Mouse (Mus musculus) liver, embryonic 12.5 days (tissue): ENCODE data around the gene Slc2a2. TPM values are rescaled to one million over a fixed set of nuclear protein-coding genes. Genes with fewer than 3 reads are reported as not detected.

Experiments
- ATAC-seq: fragments of 200-750 bp; cut with Nextera tagmentation; 2 replicates; pipeline ENCODE4 v1.8.0; 2017; ENCODE audit warnings: moderate number of reproducible peaks, mild to moderate bottlenecking, moderate library complexity
- H3K27ac ChIP-seq: fragments of 300-500 bp; sonication (generic); 2 replicates; pipeline ENCODE4 v1.5.1; 2016; ENCODE audit warnings: mild to moderate bottlenecking
- H3K27me3 ChIP-seq: fragments of 300-500 bp; sonication (generic); replicated peaks from 2 replicates; pipeline ENCODE4 v1.6.1; 2016; ENCODE audit warnings: mild to moderate bottlenecking, moderate library complexity
- H3K36me3 ChIP-seq: fragments of 300-500 bp; sonication (generic); 2 replicates; pipeline ENCODE4 v1.6.1; 2016; ENCODE audit warnings: mild to moderate bottlenecking, moderate library complexity
- H3K4me1 ChIP-seq: fragments of 300-500 bp; sonication (generic); 2 replicates; pipeline ENCODE4 v1.6.1; 2016
- H3K4me2 ChIP-seq: fragments of 300-500 bp; sonication (generic); 2 replicates; pipeline ENCODE4 v1.6.1; 2016; ENCODE audit warnings: mild to moderate bottlenecking, moderate library complexity
- H3K4me3 ChIP-seq: fragments of 300-500 bp; sonication (generic); 2 replicates; pipeline ENCODE4 v1.5.1; 2016; ENCODE audit warnings: mild to moderate bottlenecking, moderate library complexity
- H3K9ac ChIP-seq: fragments of 300-500 bp; sonication (generic); 2 replicates; pipeline ENCODE4 v1.6.1; 2016; ENCODE audit warnings: mild to moderate bottlenecking, moderate library complexity
- H3K9me3 ChIP-seq: fragments of 300-500 bp; sonication (generic); replicated peaks from 2 replicates; pipeline ENCODE4 v1.6.1; 2016; ENCODE audit warnings: mild to moderate bottlenecking, moderate library complexity
- WGBS: fragments of 180-500 bp; shearing (Covaris S2); methylation state at CpG from one replicate; pipeline ENCODE4 v1.1.7; 2016; ENCODE audit not compliant: insufficient replicate concordance; 5-methylcytosine and 5-hydroxymethylcytosine counted together
- polyA plus RNA-seq: library from polyadenylated mRNA; unstranded; fragments of >200 nt; fragmentation: Nextera tagmentation; extraction: Ambion mirVana; gene quantifications from 2 replicates; pipeline ENCODE4 v1.2.1, GENCODE M21; 2016

Slc2a2 gene
- 17.7 and 19.5 TPM in 2 replicates for polyA plus RNA-seq

DNA sequence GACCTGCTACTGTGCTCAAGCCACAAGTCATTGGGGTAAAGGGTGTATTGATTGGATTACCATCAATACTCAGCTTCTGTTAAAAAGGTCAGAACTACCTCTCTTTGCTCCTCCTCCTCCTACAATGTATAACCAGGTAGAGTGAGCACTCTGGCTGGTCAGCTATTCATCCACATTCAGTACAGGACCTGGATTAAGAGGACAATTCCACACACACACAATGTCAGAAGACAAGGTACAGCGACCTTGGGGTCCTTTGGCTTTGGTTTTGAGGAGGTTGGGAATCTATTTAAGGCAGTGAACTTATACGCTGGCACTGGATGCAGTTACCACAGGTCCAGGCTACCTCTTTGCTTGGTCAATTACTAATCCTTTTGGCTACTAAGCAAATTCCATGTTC is at the start of gene Slc2a2:
Gene Slc2a2, plus strand, starts transcription at position 107 of the 400 bp plus-strand sequence.
- H3K4me1 ChIP-seq: 0 out of 2 replicates have a peak, but pooled peaks cover 4% of the 10 kb centered on the region
- no peaks in the 10 kb centered on the region for H3K36me3 ChIP-seq
- H3K27me3 ChIP-seq: no peaks in the 10 kb centered on the region
- no peaks in the 10 kb centered on the region for H3K9me3 ChIP-seq
- peak within 1 kb of the TSS; percentile 30 for H3K4me2 ChIP-seq
- peak within 1 kb of the TSS; percentile 21 for H3K4me3 ChIP-seq
- no peak within 1 kb of the TSS for H3K9ac ChIP-seq
- 0 out of 2 replicates have a peak within 1 kb of the TSS, but pooled peaks have one; percentile 13 for H3K27ac ChIP-seq
- 68% methylated on average over 2 of the region's 2 CpGs for WGBS
- peak; percentile 52; the same call in 1 of the 2 replicates for ATAC-seq

DNA sequence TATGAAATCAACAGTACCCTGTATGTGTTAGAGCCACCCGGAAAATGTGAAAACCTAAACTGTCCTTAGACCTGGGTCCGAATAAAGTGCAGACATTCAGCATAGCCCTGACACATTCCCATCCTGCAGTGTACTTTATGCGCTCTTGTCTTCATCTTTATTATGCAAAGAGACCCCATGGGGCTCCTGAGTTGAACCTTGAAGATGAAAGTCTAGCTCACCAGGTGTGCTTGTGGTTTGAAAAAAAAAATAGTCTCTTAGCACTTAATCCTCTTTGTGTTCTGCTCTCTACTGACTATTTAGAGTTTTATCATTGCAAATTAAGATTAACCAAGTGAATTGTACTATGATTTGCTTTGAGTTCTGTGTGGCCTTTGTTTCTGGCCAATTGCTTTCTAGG is 45.1 kb upstream of the Slc2a2 start:
- WGBS: 76% methylated on average over 3 of the region's 3 CpGs
- Histone ChIP-seq H3K9me3 (no peaks in the 10 kb centered on the region), H3K27me3 (no peaks in the 10 kb centered on the region), H3K4me1 (no peaks in the 10 kb centered on the region), H3K4me2 (no peak overlapping the region), H3K27ac (no peak overlapping the region), H3K36me3 (no peaks in the 10 kb centered on the region), H3K9ac (no peak overlapping the region), H3K4me3 (no peak overlapping the region)
- no peak for ATAC-seq

DNA sequence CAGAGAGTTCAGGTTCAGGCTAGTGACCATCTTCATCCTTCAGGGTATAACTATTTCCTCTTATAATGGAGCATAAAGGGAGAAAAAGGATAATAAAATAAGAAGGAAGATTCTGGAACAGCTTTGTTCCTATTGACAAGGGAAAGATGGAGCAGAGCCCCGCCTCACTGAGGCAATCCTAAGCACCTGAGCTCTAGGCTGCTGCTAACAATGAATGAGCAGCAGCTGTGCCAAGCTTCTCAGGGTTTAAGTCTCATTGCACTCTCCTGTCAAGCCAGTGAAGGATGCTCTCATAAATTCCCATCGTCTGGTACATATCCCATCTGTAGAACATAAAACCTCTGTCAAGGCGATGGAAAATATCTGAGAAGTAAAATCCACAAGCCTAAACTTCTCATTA is 44.7 kb upstream of the Slc2a2 start:
- Histone ChIP-seq H3K27ac (no peak overlapping the region), H3K27me3 (no peaks in the 10 kb centered on the region), H3K9ac (no peak overlapping the region), H3K4me1 (no peaks in the 10 kb centered on the region), H3K9me3 (no peaks in the 10 kb centered on the region), H3K36me3 (no peaks in the 10 kb centered on the region), H3K4me3 (no peak overlapping the region), H3K4me2 (no peak overlapping the region)
- no peak for ATAC-seq
- 68% methylated on average over 3 of the region's 3 CpGs for WGBS

DNA sequence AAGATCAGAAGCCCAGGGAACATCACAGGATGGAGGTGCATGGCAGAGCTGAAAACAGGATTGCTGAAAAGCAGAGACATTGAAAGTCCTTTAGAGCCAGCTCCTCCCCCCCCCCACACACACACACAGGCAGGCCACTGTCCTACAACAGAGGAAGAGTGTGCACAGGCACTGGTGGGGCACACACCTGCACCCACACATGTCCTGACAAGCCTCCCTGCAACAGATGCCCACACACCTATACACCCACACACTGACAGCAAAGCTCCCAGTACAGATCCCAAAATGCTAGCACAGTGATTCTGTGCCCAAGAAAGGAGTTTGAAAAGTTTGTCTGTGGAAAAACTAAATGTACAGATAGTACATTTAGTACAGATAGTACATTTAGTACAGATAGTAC is 43.0 kb upstream of the Slc2a2 start:
- Histone ChIP-seq H3K4me2 (no peak overlapping the region), H3K9ac (no peak overlapping the region), H3K9me3 (no peaks in the 10 kb centered on the region), H3K4me3 (no peak overlapping the region), H3K36me3 (no peaks in the 10 kb centered on the region), H3K4me1 (no peaks in the 10 kb centered on the region), H3K27me3 (no peaks in the 10 kb centered on the region), H3K27ac (no peak overlapping the region)
- ATAC-seq: no peak

DNA sequence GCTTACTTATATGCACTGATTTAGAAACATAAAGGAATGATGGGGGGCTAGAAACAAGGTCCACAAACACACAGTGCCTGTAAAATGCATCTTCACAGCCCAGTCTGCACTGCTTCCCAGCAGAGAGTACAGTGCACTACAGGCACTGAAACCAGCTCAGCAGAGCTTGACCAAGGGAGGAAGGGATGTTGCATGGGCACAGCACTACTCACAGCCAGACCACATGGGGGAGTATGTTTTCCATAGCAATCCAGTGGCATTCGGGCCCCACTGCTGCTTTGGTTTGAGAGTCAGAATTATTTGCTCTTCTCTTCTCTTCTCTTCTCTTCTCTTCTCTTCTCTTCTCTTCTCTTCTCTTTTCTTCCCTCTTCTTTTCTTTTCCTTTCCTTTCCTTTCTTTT is 39.4 kb upstream of the Slc2a2 start:
- 55% methylated on average over 1 of the region's 1 CpGs for WGBS
- H3K4me1 ChIP-seq: no peaks in the 10 kb centered on the region
- ATAC-seq: no peak
- H3K4me3 ChIP-seq: no peak overlapping the region
- H3K27ac ChIP-seq: no peak overlapping the region
- no peaks in the 10 kb centered on the region for H3K9me3 ChIP-seq
- H3K4me2 ChIP-seq: no peak overlapping the region
- no peak overlapping the region for H3K9ac ChIP-seq
- H3K27me3 ChIP-seq: no peaks in the 10 kb centered on the region
- no peaks in the 10 kb centered on the region for H3K36me3 ChIP-seq

DNA sequence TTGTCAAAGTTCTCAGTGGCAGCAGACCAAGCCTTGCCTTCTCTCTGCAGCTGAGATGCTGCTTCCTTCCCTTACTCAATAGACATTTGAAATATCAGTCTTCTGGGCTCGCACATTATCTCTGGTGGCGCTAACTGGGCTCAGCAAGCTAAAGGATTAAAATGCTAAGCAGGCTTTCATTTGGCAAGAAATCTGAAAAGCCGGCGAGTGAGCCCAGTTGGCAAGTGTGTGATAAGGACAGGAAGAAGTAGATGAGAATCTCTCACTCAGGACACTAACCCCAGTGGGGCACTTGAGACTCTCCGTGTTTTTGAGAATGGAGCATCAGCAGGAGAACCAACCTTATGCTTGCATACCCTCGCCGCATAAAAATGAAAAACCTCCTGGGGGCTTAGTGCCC is 16.9 kb upstream of the Slc2a2 start:
- WGBS: 58% methylated on average over 7 of the region's 7 CpGs
- H3K27me3 ChIP-seq: no peaks in the 10 kb centered on the region
- no peak for ATAC-seq

DNA sequence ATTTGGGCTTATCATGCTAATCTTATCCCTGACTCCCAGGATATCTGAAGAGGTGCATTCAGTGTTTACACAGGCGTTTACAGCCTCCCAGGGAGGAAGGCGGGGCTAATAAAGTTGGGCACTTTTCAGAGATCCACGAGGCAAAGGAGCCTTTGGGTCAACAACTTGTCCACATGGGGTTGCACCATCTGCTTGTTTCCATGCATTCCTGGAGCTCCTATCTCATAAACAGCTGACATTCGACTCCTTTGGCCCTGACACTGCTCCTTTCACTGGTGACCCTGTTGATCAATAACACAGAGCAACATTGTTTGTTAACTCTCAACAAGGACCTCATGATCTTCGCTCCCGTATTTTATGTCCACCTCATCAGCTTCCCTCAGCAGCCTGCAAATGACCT is 15.8 kb upstream of the Slc2a2 start:
- Histone ChIP-seq H3K4me3 (no peak overlapping the region), H3K9ac (no peak overlapping the region), H3K4me2 (no peak overlapping the region), H3K4me1 (no peaks in the 10 kb centered on the region), H3K9me3 (no peaks in the 10 kb centered on the region), H3K36me3 (no peaks in the 10 kb centered on the region), H3K27ac (0 out of 2 replicates have a peak overlapping the region, but pooled peaks have one; percentile 30), H3K27me3 (no peaks in the 10 kb centered on the region)
- ATAC-seq: peak; percentile 59
- WGBS: 46% methylated on average over 6 of the region's 6 CpGs

More for the DNA sequence above, 16.9 kb upstream of the Slc2a2 start:
- H3K9me3 ChIP-seq: no peaks in the 10 kb centered on the region
- H3K36me3 ChIP-seq: no peaks in the 10 kb centered on the region
- H3K4me2 ChIP-seq: no peak overlapping the region
- H3K9ac ChIP-seq: no peak overlapping the region
- no peak overlapping the region for H3K4me3 ChIP-seq
- H3K27ac ChIP-seq: no peak overlapping the region
- no peaks in the 10 kb centered on the region for H3K4me1 ChIP-seq

DNA sequence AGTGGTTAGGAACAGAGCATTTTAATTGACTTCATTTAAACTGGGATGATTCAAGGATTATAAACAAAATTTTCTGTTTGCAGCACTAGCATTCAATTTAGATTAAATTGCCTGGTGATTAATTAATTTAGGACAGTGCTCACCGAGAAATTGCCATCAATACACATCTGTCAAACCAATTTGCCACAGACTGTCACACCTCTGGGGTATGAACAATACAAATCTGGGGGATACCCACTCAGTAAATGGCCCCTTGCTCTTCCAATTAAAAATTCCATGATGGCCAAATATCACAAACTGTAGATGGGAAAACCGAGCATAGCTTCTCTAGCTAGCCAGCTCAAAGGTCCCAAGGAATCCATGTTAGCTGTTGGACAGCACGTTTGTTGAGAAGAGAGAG is 15.3 kb upstream of the Slc2a2 start:
- Histone ChIP-seq H3K4me1 (no peaks in the 10 kb centered on the region), H3K36me3 (no peaks in the 10 kb centered on the region), H3K9me3 (no peaks in the 10 kb centered on the region), H3K9ac (no peak overlapping the region), H3K4me3 (no peak overlapping the region), H3K27me3 (no peaks in the 10 kb centered on the region), H3K4me2 (no peak overlapping the region), H3K27ac (no peak overlapping the region)
- no peak for ATAC-seq
- 61% methylated on average over 3 of the region's 3 CpGs for WGBS

DNA sequence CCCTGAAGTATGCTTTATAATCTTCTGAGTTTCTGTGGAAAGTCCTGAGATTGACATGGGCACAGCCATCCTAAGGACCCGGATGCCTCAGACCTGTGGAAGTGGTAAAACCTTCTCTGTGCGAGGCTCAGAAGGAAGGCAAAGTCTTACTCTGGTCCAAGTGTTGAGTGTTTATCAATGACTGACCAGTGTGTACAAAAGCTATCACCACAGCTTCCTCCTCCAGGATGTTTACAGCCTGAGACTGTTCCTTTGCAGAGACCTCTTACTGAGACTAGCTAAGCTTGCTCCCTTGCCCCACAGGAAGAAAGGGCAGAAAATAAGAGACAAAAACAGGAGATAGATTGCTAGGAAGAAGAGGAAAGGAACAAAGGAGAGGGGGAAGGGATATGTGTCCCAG is 12.2 kb upstream of the Slc2a2 start:
- WGBS: 30% methylated on average over 2 of the region's 2 CpGs
- H3K4me1 ChIP-seq: no peaks in the 10 kb centered on the region
- no peak overlapping the region for H3K9ac ChIP-seq
- H3K27ac ChIP-seq: no peak overlapping the region
- H3K36me3 ChIP-seq: no peaks in the 10 kb centered on the region
- H3K4me3 ChIP-seq: no peak overlapping the region
- H3K27me3 ChIP-seq: no peaks in the 10 kb centered on the region
- no peak for ATAC-seq
- H3K9me3 ChIP-seq: no peaks in the 10 kb centered on the region
- no peak overlapping the region for H3K4me2 ChIP-seq

DNA sequence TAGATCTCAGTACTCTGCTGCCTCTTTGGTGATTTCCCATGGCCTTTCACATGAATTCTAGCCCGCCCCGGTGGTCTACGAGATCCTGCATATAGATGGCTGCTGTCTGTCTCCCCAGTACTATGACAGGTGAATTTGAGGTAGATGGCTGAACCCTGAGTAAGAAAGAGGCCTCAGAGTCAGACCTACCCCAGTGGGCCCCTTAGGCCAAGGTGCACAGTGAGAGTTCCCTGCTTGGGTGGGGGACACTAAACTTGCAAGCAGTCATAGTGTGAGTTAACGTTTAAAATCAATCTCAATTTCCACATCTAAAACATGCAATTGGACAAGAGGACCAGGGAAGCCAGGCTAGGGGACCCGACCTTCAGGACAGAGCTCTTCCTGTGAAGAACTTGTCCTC is 2.9 kb upstream of the Slc2a2 start:
- H3K9ac ChIP-seq: no peak overlapping the region
- no peaks in the 10 kb centered on the region for H3K36me3 ChIP-seq
- H3K27ac ChIP-seq: no peak overlapping the region
- 0 out of 2 replicates have a peak, but pooled peaks cover 4% of the 10 kb centered on the region for H3K4me1 ChIP-seq
- no peak overlapping the region for H3K4me2 ChIP-seq
- no peak overlapping the region for H3K4me3 ChIP-seq
- no peaks in the 10 kb centered on the region for H3K9me3 ChIP-seq
- WGBS: 53% methylated on average over 5 of the region's 5 CpGs
- no peak for ATAC-seq
- H3K27me3 ChIP-seq: no peaks in the 10 kb centered on the region

DNA sequence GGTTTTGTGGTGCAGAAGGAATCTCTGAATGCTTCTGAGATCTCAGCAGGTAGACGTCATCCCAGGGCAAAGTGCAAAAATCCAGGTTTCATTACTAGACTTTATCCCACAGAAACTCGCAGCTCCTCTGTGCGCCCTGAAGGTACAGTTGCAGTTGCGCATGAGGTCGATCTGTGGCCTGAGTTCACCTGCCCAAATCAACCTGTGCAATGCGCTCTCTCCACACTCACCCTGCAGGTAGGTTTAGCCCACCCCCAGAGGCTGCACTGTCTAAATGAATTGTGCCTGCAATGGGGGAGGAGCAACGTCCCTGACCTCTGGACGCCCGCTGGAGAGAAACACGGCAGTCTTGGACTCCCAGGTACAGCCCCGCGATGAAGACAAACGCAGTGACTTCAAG is 2.1 kb upstream of the Slc2a2 start:
- H3K4me2 ChIP-seq: peak overlapping the region; percentile 9
- H3K9ac ChIP-seq: no peak overlapping the region
- H3K27ac ChIP-seq: no peak overlapping the region
- no peaks in the 10 kb centered on the region for H3K36me3 ChIP-seq
- no peaks in the 10 kb centered on the region for H3K27me3 ChIP-seq
- 0 out of 2 replicates have a peak, but pooled peaks cover 4% of the 10 kb centered on the region for H3K4me1 ChIP-seq
- WGBS: 71% methylated on average over 13 of the region's 13 CpGs
- 0 out of 2 replicates have a peak, but pooled peaks have one; percentile 37 for ATAC-seq
- H3K4me3 ChIP-seq: no peak overlapping the region
- no peaks in the 10 kb centered on the region for H3K9me3 ChIP-seq

DNA sequence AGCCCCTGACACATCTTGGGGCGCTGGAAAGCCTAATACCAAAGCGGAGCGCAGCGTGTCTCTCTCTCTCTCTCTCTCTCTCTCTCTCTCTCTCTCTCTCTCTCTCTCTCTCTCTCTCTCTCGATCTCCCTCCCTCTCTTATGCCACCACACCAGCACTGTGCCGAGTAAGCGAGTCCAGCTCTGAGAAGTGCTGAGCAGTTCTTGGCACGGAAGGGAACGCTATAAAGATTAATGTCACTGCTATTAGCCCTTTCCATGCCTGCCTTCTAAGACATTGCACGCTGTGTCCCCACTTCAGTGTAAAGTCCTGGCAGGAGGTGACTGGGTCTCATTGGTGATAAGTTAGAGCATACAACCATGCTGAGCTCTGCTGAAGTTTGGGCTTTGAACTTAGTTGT is 1.5 kb upstream of the Slc2a2 start:
- Histone ChIP-seq H3K4me2 (peak overlapping the region; percentile 9; the same call in 1 of the 2 replicates), H3K9me3 (no peaks in the 10 kb centered on the region), H3K27me3 (no peaks in the 10 kb centered on the region), H3K27ac (no peak overlapping the region), H3K4me1 (0 out of 2 replicates have a peak, but pooled peaks cover 4% of the 10 kb centered on the region), H3K4me3 (no peak overlapping the region), H3K36me3 (no peaks in the 10 kb centered on the region), H3K9ac (no peak overlapping the region)
- no peak for ATAC-seq
- 69% methylated on average over 10 of the region's 10 CpGs for WGBS

DNA sequence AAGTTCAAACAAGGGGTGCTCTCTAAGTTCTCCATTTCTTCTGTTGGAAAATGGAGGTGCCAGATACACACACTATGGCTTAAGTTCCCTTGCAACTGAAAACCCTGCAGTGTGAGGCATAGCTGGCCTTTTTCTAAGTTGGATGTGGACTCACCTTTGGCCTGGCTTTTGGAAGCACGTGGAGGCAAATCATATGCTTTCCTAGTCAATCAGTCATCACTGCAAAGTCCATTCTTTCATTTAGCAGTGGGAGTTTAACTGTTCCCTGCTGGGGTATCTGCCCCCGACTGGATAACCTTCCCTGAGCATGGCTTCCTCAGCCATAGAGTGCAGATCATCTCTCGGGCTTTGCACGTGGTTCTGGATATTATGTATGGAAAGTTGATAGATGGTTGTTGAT is 1.9 kb downstream of the Slc2a2 start:
- peak; percentile 8; the same call in 1 of the 2 replicates for ATAC-seq
- H3K4me1 ChIP-seq: 0 out of 2 replicates have a peak, but pooled peaks cover 4% of the 10 kb centered on the region
- H3K4me2 ChIP-seq: peak overlapping the region; percentile 13; the same call in 1 of the 2 replicates
- no peaks in the 10 kb centered on the region for H3K27me3 ChIP-seq
- no peak overlapping the region for H3K4me3 ChIP-seq
- no peak overlapping the region for H3K9ac ChIP-seq
- WGBS: 53% methylated on average over 4 of the region's 4 CpGs
- no peaks in the 10 kb centered on the region for H3K36me3 ChIP-seq
- H3K27ac ChIP-seq: no peak overlapping the region
- no peaks in the 10 kb centered on the region for H3K9me3 ChIP-seq
